ENCODE assay signal across 11 mouse cellular contexts in genomic region chr9:120511781-120512180, GRCm38 (mm10). TPM values are rescaled to one million over a fixed set of nuclear protein-coding genes. Genes with fewer than 3 reads are reported as not detected.
DNase-seq lines count a peak whose midpoint lies in the region; ATAC-seq lines count a peak whose summit lies in the region.
"Had no signal": no experiment of that assay in that cellular context is flagged by ENCODE, and none has a peak within 500 bp of the region (broad histone marks: within the 10 kb centered on the region; RNA-seq: fewer than 3 reads in every experiment).

No protein-coding gene starts in this region.

- no peak for ATAC-seq in hindbrain, embryonic 11.5 days (ENCODE audit: low FRiP score)
- 0 out of 2 replicates have a peak, but pooled peaks have one; percentile 56 for ATAC-seq in megakaryocyte, adult 5-6 weeks (ENCODE audit: poor library complexity, severe bottlenecking)

- no peak overlapping the region for H3K4me2 ChIP-seq in hindbrain, embryonic 11.5 days (replicated peaks; ENCODE audit: low read depth, low read length)

- H3K4me3 ChIP-seq in hindbrain, embryonic 11.5 days (ENCODE audit: low read depth, low read length), result no peak overlapping the region
- no peak overlapping the region for H3K4me3 ChIP-seq in hindbrain, embryonic 10.5 days
- H3K4me3 ChIP-seq: megakaryocyte, embryonic 14.5 days had no signal

- 78% methylated on average over 3 of the region's 3 CpGs for WGBS in hindbrain, embryonic 11.5 days
- 80% methylated on average over 3 of the region's 3 CpGs for WGBS in hindbrain, embryonic 10.5 days

- H3K4me1 ChIP-seq in hindbrain, embryonic 11.5 days (replicated peaks; ENCODE audit: control insufficient read depth, insufficient read depth, low read length), result no peaks in the 10 kb centered on the region
- no peaks in the 10 kb centered on the region for H3K4me1 ChIP-seq in hindbrain, embryonic 10.5 days (replicated peaks)

- no peaks in the 10 kb centered on the region for H3K9me3 ChIP-seq in hindbrain, embryonic 11.5 days (ENCODE audit: control insufficient read depth, low read length)
- H3K9me3 ChIP-seq in hindbrain, embryonic 10.5 days, result peaks cover 17% of the 10 kb centered on the region

- no peaks in the 10 kb centered on the region for H3K27me3 ChIP-seq in hindbrain, embryonic 11.5 days (ENCODE audit: control insufficient read depth, insufficient read depth, low read length)
- H3K27me3 ChIP-seq in hindbrain, embryonic 10.5 days (ENCODE audit: insufficient read depth, poor library complexity, severe bottlenecking), result no peaks in the 10 kb centered on the region

- H3K36me3 ChIP-seq in hindbrain, embryonic 11.5 days (ENCODE audit: control insufficient read depth, insufficient read depth, low read length), result no peaks in the 10 kb centered on the region
- no peaks in the 10 kb centered on the region for H3K36me3 ChIP-seq in hindbrain, embryonic 10.5 days

- no peak overlapping the region for H3K27ac ChIP-seq in hindbrain, embryonic 11.5 days (ENCODE audit: low read depth, low read length)
- H3K27ac ChIP-seq in hindbrain, embryonic 10.5 days, result no peak overlapping the region

- DNase-seq in hindbrain, embryonic 11.5 days (ENCODE audit: low spot score), result peak; percentile 49
- no peak for DNase-seq in hindbrain, embryonic 10.5 days (ENCODE audit: low spot score)
- DNase-seq in retina, postnatal 1 day, result peak; percentile 44
- DNase-seq in retina, embryonic 14.5 days (ENCODE audit: low spot score), result no peak
- DNase-seq in adrenal gland, postnatal 25 days, result peak; percentile 9
- no peak for DNase-seq in frontal cortex, adult 2 months (ENCODE audit: extremely low spot score in 1 of 2, low spot score in 1 of 2)
- DNase-seq in testis, postnatal 14 days (ENCODE audit: low spot score), result no peak
- DNase-seq: gastrocnemius, postnatal 25 days had no signal

- no peak overlapping the region for H3K9ac ChIP-seq in hindbrain, embryonic 11.5 days (ENCODE audit: low read depth, low read length)

RNA-seq across cellular contexts. Expression of gene Eif1b, which starts 19.7 kb away (rescaled TPM):
- 274 and 279 TPM in 2 replicates for polyA plus RNA-seq in hindbrain, embryonic 11.5 days (2014; fragmentation: Nextera tagmentation; extraction: Ambion mirVana)
- 229 and 249 TPM in 2 replicates for polyA plus RNA-seq in hindbrain, embryonic 10.5 days (2016; fragmentation: Nextera tagmentation; extraction: Ambion mirVana)
- total RNA-seq in adrenal gland, postnatal 25 days (2021), result 45.6 and 51.8 TPM in 2 replicates
- 54.6 and 68.3 TPM in 2 replicates for total RNA-seq in megakaryocyte, adult 5-6 weeks (2015)
- total RNA-seq in megakaryocyte, adult 5-6 weeks (2017), result 80.3 and 107 TPM in 2 replicates
- polyA plus RNA-seq in frontal cortex, adult 2 months (2012; rRNA removed), result 150 and 166 TPM in 2 replicates

RNA-seq across cellular contexts. Expression of gene Entpd3, which starts 27.8 kb away (rescaled TPM):
- polyA plus RNA-seq in hindbrain, embryonic 11.5 days (2014; fragmentation: Nextera tagmentation; extraction: Ambion mirVana), result 0.47 and 0.51 TPM in 2 replicates
- polyA plus RNA-seq in hindbrain, embryonic 10.5 days (2016; fragmentation: Nextera tagmentation; extraction: Ambion mirVana), result 0.25 and 0.41 TPM in 2 replicates
- 1.8 and 2.3 TPM in 2 replicates for total RNA-seq in adrenal gland, postnatal 25 days (2021)
- total RNA-seq in megakaryocyte, adult 5-6 weeks (2015), result 0.11 and 0.21 TPM in 2 replicates
- 0.04 TPM in 1 of 2 replicates, not detected in the other for total RNA-seq in megakaryocyte, adult 5-6 weeks (2017)
- 5.7 and 6.0 TPM in 2 replicates for polyA plus RNA-seq in frontal cortex, adult 2 months (2012; rRNA removed)
- total RNA-seq: common myeloid progenitor, adult 5-6 weeks; gastrocnemius, postnatal 25 days had no signal

RNA-seq across cellular contexts. Expression of gene Rpl14, which starts 59.5 kb away (rescaled TPM):
- 822 and 883 TPM in 2 replicates for polyA plus RNA-seq in hindbrain, embryonic 11.5 days (2014; fragmentation: Nextera tagmentation; extraction: Ambion mirVana)
- 673 and 781 TPM in 2 replicates for polyA plus RNA-seq in hindbrain, embryonic 10.5 days (2016; fragmentation: Nextera tagmentation; extraction: Ambion mirVana)
- total RNA-seq in adrenal gland, postnatal 25 days (2021), result 492 and 528 TPM in 2 replicates
- 936 and 951 TPM in 2 replicates for total RNA-seq in megakaryocyte, adult 5-6 weeks (2015)
- total RNA-seq in megakaryocyte, adult 5-6 weeks (2017), result 1,220 and 1,324 TPM in 2 replicates
- 303 and 382 TPM in 2 replicates for polyA plus RNA-seq in frontal cortex, adult 2 months (2012; rRNA removed)

Comparison
In these comparisons a context has a peak if more than half of its experiments do, and no peak if none do; other contexts are left out.
1. DNase-seq: peak in hindbrain, embryonic 11.5 days (single experiment), retina, postnatal 1 day (single experiment) and adrenal gland, postnatal 25 days (single experiment); none in hindbrain, embryonic 10.5 days (single experiment), retina, embryonic 14.5 days (single experiment), frontal cortex, adult 2 months (0 of 2) and testis, postnatal 14 days (single experiment).